Mouse (Mus musculus): ENCODE results near the gene Praf2. TPM values are rescaled to one million over a fixed set of nuclear protein-coding genes. Genes with fewer than 3 reads are reported as not detected.
A peak's percentile ranks its signal among the peaks of the same experiment; 100 is the strongest.

Praf2 gene
- polyA plus RNA-seq (2014; fragmentation: Nextera tagmentation; extraction: Ambion mirVana), result 85.4 and 88.7 TPM in 2 replicates

DNA sequence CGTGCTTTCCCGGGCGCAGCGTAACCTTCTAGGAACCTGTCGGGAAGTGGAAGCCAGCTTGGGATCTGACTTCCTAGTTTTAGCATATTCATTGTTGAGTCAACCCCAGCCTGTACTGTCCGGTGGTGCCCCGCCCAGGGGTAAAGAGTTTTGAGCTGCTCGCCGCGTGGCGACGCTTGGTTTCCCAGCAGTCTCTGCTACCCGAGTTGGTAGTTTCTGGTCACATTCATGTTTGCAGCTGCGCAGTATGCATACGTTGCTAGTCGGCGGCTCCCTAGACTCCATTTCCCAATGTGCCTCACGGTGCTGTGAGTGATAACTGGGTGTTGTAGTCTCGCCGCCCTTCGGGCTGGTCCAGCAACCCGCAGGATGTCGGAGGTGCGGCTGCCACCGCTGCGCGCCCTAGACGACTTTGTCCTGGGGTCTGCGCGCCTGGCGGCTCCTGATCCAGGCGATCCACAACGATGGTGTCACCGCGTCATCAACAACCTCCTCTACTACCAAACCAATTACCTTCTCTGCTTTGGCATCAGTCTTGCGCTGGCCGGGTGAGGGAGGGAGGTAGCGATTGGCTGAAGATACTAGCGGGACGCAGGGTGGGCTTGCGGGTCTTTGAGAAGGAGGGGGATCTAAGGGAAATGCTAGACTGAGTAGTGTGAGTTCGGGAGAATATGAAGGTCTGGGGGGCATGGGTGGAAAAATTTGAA, at the start of gene Praf2:
Gene Praf2 (plus strand): TSS at position 225 of the 707 bp plus-strand sequence.
- Histone ChIP-seq H3K36me3 (replicated peaks; ENCODE audit: control insufficient read depth, insufficient read depth, low read depth, low read length) (no peaks in the 10 kb centered on the region), H3K4me2 (ENCODE audit: low read depth, low read length) (peak within 1 kb of the TSS; percentile 40), H3K9ac (replicated peaks; ENCODE audit: low read length) (peak within 1 kb of the TSS; percentile 54), H3K27me3 (ENCODE audit: control insufficient read depth, insufficient read depth, low read length) (no peaks in the 10 kb centered on the region), H3K4me1 (ENCODE audit: control insufficient read depth, insufficient read depth, low read length) (no peaks in the 10 kb centered on the region), H3K27ac (replicated peaks; ENCODE audit: low read depth, low read length) (0 out of 2 replicates have a peak within 1 kb of the TSS, but pooled peaks have one; percentile 8), H3K9me3 (replicated peaks; ENCODE audit: control insufficient read depth, low read length) (no peaks in the 10 kb centered on the region), H3K4me3 (ENCODE audit: low read depth, low read length) (peak within 1 kb of the TSS; percentile 41)
- WGBS, result 18% methylated on average over 42 of the region's 42 CpGs
- peak; percentile 93 for ATAC-seq (replicated peaks; ENCODE audit: insufficient number of reproducible peaks, low FRiP score, low TSS enrichment, low read depth)
- DNase-seq (ENCODE audit: low spot score), result peak; percentile 85

DNA sequence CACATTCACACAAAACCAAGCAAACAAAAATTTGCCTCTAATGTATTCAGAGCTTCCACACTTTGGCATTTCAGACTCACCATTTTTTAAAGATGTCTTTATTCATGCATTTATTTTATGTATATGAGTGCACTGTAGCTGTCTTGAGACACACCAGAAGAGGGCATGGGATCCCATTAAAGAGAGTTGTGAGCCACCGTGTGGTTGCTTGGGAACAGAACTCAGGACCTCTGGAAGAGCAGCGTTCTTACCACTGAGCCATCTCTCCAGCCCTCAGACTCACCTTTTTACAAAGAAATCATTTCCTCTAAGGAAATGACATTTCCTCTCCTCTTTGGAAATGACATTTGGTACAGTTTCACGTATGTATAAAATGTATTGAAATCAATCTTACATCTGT, 49.3 kb upstream of the Praf2 start:
- no peak overlapping the region for H3K4me2 ChIP-seq (ENCODE audit: low read depth, low read length)
- no peak overlapping the region for H3K4me3 ChIP-seq (ENCODE audit: low read depth, low read length)
- H3K27ac ChIP-seq (replicated peaks; ENCODE audit: low read depth, low read length), result no peak overlapping the region
- no peaks in the 10 kb centered on the region for H3K27me3 ChIP-seq (ENCODE audit: control insufficient read depth, insufficient read depth, low read length)
- no peak for ATAC-seq (replicated peaks; ENCODE audit: insufficient number of reproducible peaks, low FRiP score, low TSS enrichment, low read depth)
- no peaks in the 10 kb centered on the region for H3K4me1 ChIP-seq (ENCODE audit: control insufficient read depth, insufficient read depth, low read length)
- no peaks in the 10 kb centered on the region for H3K9me3 ChIP-seq (replicated peaks; ENCODE audit: control insufficient read depth, low read length)
- no peaks in the 10 kb centered on the region for H3K36me3 ChIP-seq (replicated peaks; ENCODE audit: control insufficient read depth, insufficient read depth, low read depth, low read length)
- 45% methylated on average over 3 of the region's 3 CpGs for WGBS
- H3K9ac ChIP-seq (replicated peaks; ENCODE audit: low read length), result no peak overlapping the region
- no peak for DNase-seq (ENCODE audit: low spot score)

DNA sequence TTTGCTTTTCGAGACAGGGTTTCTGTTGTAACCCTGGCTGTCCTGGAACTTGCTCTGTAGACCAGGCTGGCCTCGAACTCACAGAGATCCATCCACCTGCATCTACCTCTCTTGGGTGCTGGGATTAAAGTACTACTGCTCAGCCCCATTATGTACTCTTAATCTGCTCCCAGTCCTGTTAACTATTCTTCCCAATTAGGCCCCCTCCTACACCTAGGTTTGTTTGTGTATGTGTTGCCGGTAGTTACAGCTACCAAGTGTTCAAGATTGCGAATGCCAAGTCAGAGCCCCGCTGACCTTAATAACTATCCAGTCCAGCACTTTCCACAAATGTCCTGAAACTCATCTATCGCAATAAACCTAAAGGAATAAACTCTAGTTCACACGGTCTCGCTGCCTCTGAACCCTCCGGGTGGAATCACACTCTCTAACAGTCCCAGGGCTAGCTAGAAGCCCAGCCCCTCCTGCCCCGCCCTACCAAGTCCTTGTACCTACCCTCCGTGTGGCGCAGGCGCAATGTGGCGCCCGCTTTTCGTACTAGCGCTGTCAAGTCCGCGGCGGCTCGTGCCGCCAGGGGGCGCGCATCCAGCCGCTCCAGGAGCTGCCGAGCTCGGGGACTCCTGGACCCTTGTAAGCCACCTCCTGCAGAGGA, 48.7 kb upstream of the Praf2 start:
- Histone ChIP-seq H3K9me3 (replicated peaks; ENCODE audit: control insufficient read depth, low read length) (no peaks in the 10 kb centered on the region), H3K27ac (replicated peaks; ENCODE audit: low read depth, low read length) (no peak overlapping the region), H3K36me3 (replicated peaks; ENCODE audit: control insufficient read depth, insufficient read depth, low read depth, low read length) (no peaks in the 10 kb centered on the region), H3K4me3 (ENCODE audit: low read depth, low read length) (peak overlapping the region; percentile 3; the same call in 1 of the 2 replicates), H3K4me1 (ENCODE audit: control insufficient read depth, insufficient read depth, low read length) (no peaks in the 10 kb centered on the region), H3K27me3 (ENCODE audit: control insufficient read depth, insufficient read depth, low read length) (no peaks in the 10 kb centered on the region), H3K9ac (replicated peaks; ENCODE audit: low read length) (peak overlapping the region; percentile 34; the same call in 1 of the 2 replicates), H3K4me2 (ENCODE audit: low read depth, low read length) (peak overlapping the region; percentile 30)
- DNase-seq (ENCODE audit: low spot score) (peak; percentile 91), ATAC-seq (replicated peaks; ENCODE audit: insufficient number of reproducible peaks, low FRiP score, low TSS enrichment, low read depth) (peak; percentile 94)
- WGBS, result 20% methylated on average over 27 of the region's 27 CpGs

DNA sequence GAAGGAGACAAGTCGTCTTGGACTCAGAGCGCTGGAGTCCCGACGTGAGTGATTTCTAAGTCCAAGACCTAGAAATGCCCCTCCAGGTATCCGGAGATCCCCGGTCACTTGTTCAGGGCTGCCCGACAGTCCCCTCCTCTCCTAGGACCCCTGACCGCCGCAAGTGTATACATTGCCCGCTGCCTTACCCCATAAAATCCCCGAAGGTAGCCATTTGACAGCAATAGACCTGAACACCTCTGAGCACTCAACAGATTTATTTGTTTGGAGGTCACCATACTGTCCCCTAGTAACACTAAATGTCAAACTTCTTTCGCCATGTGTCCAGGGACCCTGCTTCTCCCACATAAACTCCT, 48.2 kb upstream of the Praf2 start:
- peak overlapping the region; percentile 3; the same call in 1 of the 2 replicates for H3K4me3 ChIP-seq (ENCODE audit: low read depth, low read length)
- H3K9me3 ChIP-seq (replicated peaks; ENCODE audit: control insufficient read depth, low read length), result no peaks in the 10 kb centered on the region
- H3K36me3 ChIP-seq (replicated peaks; ENCODE audit: control insufficient read depth, insufficient read depth, low read depth, low read length), result no peaks in the 10 kb centered on the region
- WGBS, result 25% methylated on average over 12 of the region's 12 CpGs
- peak overlapping the region; percentile 34; the same call in 1 of the 2 replicates for H3K9ac ChIP-seq (replicated peaks; ENCODE audit: low read length)
- ATAC-seq (replicated peaks; ENCODE audit: insufficient number of reproducible peaks, low FRiP score, low TSS enrichment, low read depth) (peak; percentile 37; the same call in 1 of the 2 replicates), DNase-seq (ENCODE audit: low spot score) (no peak)
- H3K4me2 ChIP-seq (ENCODE audit: low read depth, low read length), result peak overlapping the region; percentile 25
- no peaks in the 10 kb centered on the region for H3K27me3 ChIP-seq (ENCODE audit: control insufficient read depth, insufficient read depth, low read length)
- H3K27ac ChIP-seq (replicated peaks; ENCODE audit: low read depth, low read length), result no peak overlapping the region
- H3K4me1 ChIP-seq (ENCODE audit: control insufficient read depth, insufficient read depth, low read length), result no peaks in the 10 kb centered on the region

DNA sequence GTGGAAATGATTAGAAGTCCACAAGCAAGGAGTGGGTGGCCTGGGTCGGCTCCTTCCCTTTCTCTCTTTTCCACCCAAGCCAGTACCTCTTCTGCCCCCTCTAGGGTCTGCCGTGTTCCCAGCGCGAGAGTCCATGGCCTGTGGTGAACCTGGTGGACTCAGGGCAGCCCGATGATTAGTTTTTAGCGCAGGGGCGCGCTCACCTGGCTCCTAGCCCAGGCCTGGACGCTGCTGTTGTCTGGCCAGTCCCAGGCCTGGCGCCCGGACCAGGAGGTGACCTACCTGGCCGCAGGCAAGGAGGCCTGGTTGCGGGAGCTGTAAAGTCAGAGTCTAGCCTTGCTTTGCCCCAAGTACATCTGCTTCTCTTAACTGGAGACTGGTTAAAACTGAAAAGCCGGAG, 47.4 kb upstream of the Praf2 start, which contains the start of gene Magix:
Gene Magix (minus strand): TSS at position 388 of the 400 bp plus-strand sequence.
- Histone ChIP-seq H3K4me2 (ENCODE audit: low read depth, low read length) (peak within 1 kb of the TSS; percentile 25), H3K9me3 (replicated peaks; ENCODE audit: control insufficient read depth, low read length) (no peaks in the 10 kb centered on the region), H3K4me1 (ENCODE audit: control insufficient read depth, insufficient read depth, low read length) (no peaks in the 10 kb centered on the region), H3K36me3 (replicated peaks; ENCODE audit: control insufficient read depth, insufficient read depth, low read depth, low read length) (no peaks in the 10 kb centered on the region), H3K4me3 (ENCODE audit: low read depth, low read length) (no peak within 1 kb of the TSS), H3K27ac (replicated peaks; ENCODE audit: low read depth, low read length) (no peak within 1 kb of the TSS), H3K9ac (replicated peaks; ENCODE audit: low read length) (peak within 1 kb of the TSS; percentile 34; the same call in 1 of the 2 replicates), H3K27me3 (ENCODE audit: control insufficient read depth, insufficient read depth, low read length) (no peaks in the 10 kb centered on the region)
- DNase-seq (ENCODE audit: low spot score) (no peak), ATAC-seq (replicated peaks; ENCODE audit: insufficient number of reproducible peaks, low FRiP score, low TSS enrichment, low read depth) (no peak)
- 61% methylated on average over 14 of the region's 14 CpGs for WGBS

DNA sequence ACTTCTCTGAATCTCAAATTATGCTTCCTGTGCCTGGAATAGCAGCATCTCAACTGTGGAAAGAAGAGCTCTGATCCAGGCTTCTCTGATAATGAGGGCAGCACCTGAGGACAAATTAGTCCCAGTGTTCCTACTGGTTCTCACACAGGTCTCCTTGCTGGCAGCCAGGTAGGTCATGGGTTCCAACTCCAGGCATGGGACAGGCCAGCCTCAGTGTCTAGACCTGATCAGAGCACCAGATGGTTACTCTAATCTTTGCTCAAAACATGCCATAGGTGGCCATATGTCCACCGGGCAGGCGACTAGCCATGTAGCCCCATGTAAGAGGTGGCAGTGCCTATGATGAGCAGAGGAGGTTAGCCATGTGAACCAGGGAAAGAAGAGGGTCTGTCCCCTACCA, 39.9 kb upstream of the Praf2 start:
- no peak for ATAC-seq (replicated peaks; ENCODE audit: insufficient number of reproducible peaks, low FRiP score, low TSS enrichment, low read depth)
- WGBS, result 96% methylated on average over 2 of the region's 2 CpGs
- Histone ChIP-seq H3K27ac (replicated peaks; ENCODE audit: low read depth, low read length) (no peak overlapping the region), H3K36me3 (replicated peaks; ENCODE audit: control insufficient read depth, insufficient read depth, low read depth, low read length) (no peaks in the 10 kb centered on the region), H3K9me3 (replicated peaks; ENCODE audit: control insufficient read depth, low read length) (no peaks in the 10 kb centered on the region), H3K27me3 (ENCODE audit: control insufficient read depth, insufficient read depth, low read length) (no peaks in the 10 kb centered on the region), H3K9ac (replicated peaks; ENCODE audit: low read length) (no peak overlapping the region), H3K4me3 (ENCODE audit: low read depth, low read length) (no peak overlapping the region), H3K4me2 (ENCODE audit: low read depth, low read length) (no peak overlapping the region), H3K4me1 (ENCODE audit: control insufficient read depth, insufficient read depth, low read length) (no peaks in the 10 kb centered on the region)
- DNase-seq (ENCODE audit: low spot score), result no peak

DNA sequence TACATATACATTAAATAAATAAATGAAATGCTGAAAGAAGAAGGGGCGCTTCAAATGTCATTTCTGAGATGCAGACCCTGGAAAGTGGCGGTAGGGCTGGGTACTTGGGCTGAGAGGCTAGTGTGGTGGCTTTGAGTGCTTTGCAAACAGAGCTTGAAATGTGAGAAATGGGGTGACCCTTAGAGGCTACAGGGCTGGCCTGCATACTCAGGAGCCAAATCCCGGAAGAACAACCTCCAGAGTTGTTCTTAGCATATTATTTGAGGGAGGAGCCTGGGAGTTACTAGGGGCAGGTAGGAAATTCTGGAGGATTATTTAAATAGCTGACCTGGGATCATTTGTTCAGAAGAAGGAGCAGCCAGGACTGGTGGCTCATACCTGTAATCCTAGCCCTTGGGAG, 37.8 kb upstream of the Praf2 start:
- no peak overlapping the region for H3K4me3 ChIP-seq (ENCODE audit: low read depth, low read length)
- no peaks in the 10 kb centered on the region for H3K36me3 ChIP-seq (replicated peaks; ENCODE audit: control insufficient read depth, insufficient read depth, low read depth, low read length)
- no peaks in the 10 kb centered on the region for H3K4me1 ChIP-seq (ENCODE audit: control insufficient read depth, insufficient read depth, low read length)
- no peaks in the 10 kb centered on the region for H3K9me3 ChIP-seq (replicated peaks; ENCODE audit: control insufficient read depth, low read length)
- no peaks in the 10 kb centered on the region for H3K27me3 ChIP-seq (ENCODE audit: control insufficient read depth, insufficient read depth, low read length)
- H3K9ac ChIP-seq (replicated peaks; ENCODE audit: low read length), result no peak overlapping the region
- WGBS, result 59% methylated on average over 3 of the region's 3 CpGs
- H3K27ac ChIP-seq (replicated peaks; ENCODE audit: low read depth, low read length), result no peak overlapping the region
- ATAC-seq (replicated peaks; ENCODE audit: insufficient number of reproducible peaks, low FRiP score, low TSS enrichment, low read depth) (no peak), DNase-seq (ENCODE audit: low spot score) (no peak)
- H3K4me2 ChIP-seq (ENCODE audit: low read depth, low read length), result no peak overlapping the region

DNA sequence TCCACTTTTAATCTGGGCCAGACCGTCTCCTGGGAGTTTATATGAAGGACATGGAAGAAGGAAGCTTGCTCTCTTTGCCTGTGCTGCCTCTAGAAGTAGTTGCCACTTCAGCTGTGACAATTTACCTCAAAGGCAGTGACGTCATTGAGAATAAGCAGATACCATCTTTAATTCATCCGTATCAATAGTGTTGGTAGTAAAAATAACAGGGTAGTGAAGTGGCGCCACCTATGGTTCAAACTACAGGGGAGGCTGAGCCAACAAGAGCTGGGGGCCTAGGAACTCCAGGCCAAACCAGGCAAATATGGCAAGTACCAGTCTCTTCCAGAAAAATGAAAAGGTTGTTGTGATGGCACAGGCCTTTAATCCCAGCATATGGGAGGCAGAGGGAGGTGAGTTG, 35.4 kb upstream of the Praf2 start:
- H3K4me3 ChIP-seq (ENCODE audit: low read depth, low read length), result no peak overlapping the region
- H3K27ac ChIP-seq (replicated peaks; ENCODE audit: low read depth, low read length), result no peak overlapping the region
- H3K4me2 ChIP-seq (ENCODE audit: low read depth, low read length), result no peak overlapping the region
- WGBS, result 41% methylated on average over 4 of the region's 4 CpGs
- DNase-seq (ENCODE audit: low spot score) (no peak), ATAC-seq (replicated peaks; ENCODE audit: insufficient number of reproducible peaks, low FRiP score, low TSS enrichment, low read depth) (no peak)
- H3K4me1 ChIP-seq (ENCODE audit: control insufficient read depth, insufficient read depth, low read length), result no peaks in the 10 kb centered on the region
- H3K36me3 ChIP-seq (replicated peaks; ENCODE audit: control insufficient read depth, insufficient read depth, low read depth, low read length), result no peaks in the 10 kb centered on the region
- no peaks in the 10 kb centered on the region for H3K9me3 ChIP-seq (replicated peaks; ENCODE audit: control insufficient read depth, low read length)
- H3K9ac ChIP-seq (replicated peaks; ENCODE audit: low read length), result no peak overlapping the region
- H3K27me3 ChIP-seq (ENCODE audit: control insufficient read depth, insufficient read depth, low read length), result no peaks in the 10 kb centered on the region

Measured in embryonic facial prominence, embryonic 11.5 days (tissue).